Mouse (Mus musculus) liver, embryonic 12.5 days (tissue): ENCODE data around the gene Colgalt1. TPM values are rescaled to one million over a fixed set of nuclear protein-coding genes. Genes with fewer than 3 reads are reported as not detected.
A peak's percentile ranks its signal among the peaks of the same experiment; 100 is the strongest.

ENCODE experiments used
- ATAC-seq: fragments of 200-750 bp; cut with Nextera tagmentation; 2 replicates; pipeline ENCODE4 v1.8.0; 2017; ENCODE audit warnings: moderate number of reproducible peaks, mild to moderate bottlenecking, moderate library complexity
- H3K27ac ChIP-seq: fragments of 300-500 bp; sonication (generic); 2 replicates; pipeline ENCODE4 v1.5.1; 2016; ENCODE audit warnings: mild to moderate bottlenecking
- H3K27me3 ChIP-seq: fragments of 300-500 bp; sonication (generic); replicated peaks from 2 replicates; pipeline ENCODE4 v1.6.1; 2016; ENCODE audit warnings: mild to moderate bottlenecking, moderate library complexity
- H3K36me3 ChIP-seq: fragments of 300-500 bp; sonication (generic); 2 replicates; pipeline ENCODE4 v1.6.1; 2016; ENCODE audit warnings: mild to moderate bottlenecking, moderate library complexity
- H3K4me1 ChIP-seq: fragments of 300-500 bp; sonication (generic); 2 replicates; pipeline ENCODE4 v1.6.1; 2016
- H3K4me2 ChIP-seq: fragments of 300-500 bp; sonication (generic); 2 replicates; pipeline ENCODE4 v1.6.1; 2016; ENCODE audit warnings: mild to moderate bottlenecking, moderate library complexity
- H3K4me3 ChIP-seq: fragments of 300-500 bp; sonication (generic); 2 replicates; pipeline ENCODE4 v1.5.1; 2016; ENCODE audit warnings: mild to moderate bottlenecking, moderate library complexity
- H3K9ac ChIP-seq: fragments of 300-500 bp; sonication (generic); 2 replicates; pipeline ENCODE4 v1.6.1; 2016; ENCODE audit warnings: mild to moderate bottlenecking, moderate library complexity
- H3K9me3 ChIP-seq: fragments of 300-500 bp; sonication (generic); replicated peaks from 2 replicates; pipeline ENCODE4 v1.6.1; 2016; ENCODE audit warnings: mild to moderate bottlenecking, moderate library complexity
- WGBS: fragments of 180-500 bp; shearing (Covaris S2); methylation state at CpG from one replicate; pipeline ENCODE4 v1.1.7; 2016; ENCODE audit not compliant: insufficient replicate concordance; 5-methylcytosine and 5-hydroxymethylcytosine counted together
- polyA plus RNA-seq: library from polyadenylated mRNA; unstranded; fragments of >200 nt; fragmentation: Nextera tagmentation; extraction: Ambion mirVana; gene quantifications from 2 replicates; pipeline ENCODE4 v1.2.1, GENCODE M21; 2016

Colgalt1 gene
- polyA plus RNA-seq, 1 experiment from 2014 or later = 30.1 TPM

DNA sequence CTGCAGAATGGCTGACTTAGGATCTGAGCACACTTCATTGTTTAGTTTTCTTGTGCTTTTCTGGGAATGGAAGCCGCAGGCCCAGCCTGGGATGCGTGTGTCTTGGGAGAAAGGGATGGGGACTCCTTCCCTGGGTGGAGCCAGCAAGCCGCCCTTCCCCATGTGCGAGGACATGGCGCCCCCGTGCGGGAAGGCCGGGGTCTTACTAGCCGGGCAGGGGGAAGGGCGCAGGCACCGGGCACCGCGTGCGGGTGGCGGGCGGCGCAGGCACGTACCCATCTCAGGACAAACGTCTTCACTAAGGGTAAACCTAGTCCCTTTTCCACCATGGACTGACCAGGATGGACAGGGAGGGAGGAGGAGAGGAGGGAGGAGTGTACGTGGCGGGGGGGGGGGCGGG lies 22.4 kb downstream of the Colgalt1 start:
- Histone ChIP-seq H3K4me2 (peak overlapping the region; percentile 50), H3K9ac (0 out of 2 replicates have a peak overlapping the region, but pooled peaks have one; percentile 12), H3K4me3 (peak overlapping the region; percentile 16; the same call in 1 of the 2 replicates), H3K9me3 (no peaks in the 10 kb centered on the region), H3K27me3 (peaks cover 84% of the 10 kb centered on the region), H3K36me3 (no peaks in the 10 kb centered on the region), H3K27ac (no peak overlapping the region), H3K4me1 (peaks cover 38% of the 10 kb centered on the region)
- WGBS = 3% methylated on average over 19 of the region's 22 CpGs
- no peak for ATAC-seq

DNA sequence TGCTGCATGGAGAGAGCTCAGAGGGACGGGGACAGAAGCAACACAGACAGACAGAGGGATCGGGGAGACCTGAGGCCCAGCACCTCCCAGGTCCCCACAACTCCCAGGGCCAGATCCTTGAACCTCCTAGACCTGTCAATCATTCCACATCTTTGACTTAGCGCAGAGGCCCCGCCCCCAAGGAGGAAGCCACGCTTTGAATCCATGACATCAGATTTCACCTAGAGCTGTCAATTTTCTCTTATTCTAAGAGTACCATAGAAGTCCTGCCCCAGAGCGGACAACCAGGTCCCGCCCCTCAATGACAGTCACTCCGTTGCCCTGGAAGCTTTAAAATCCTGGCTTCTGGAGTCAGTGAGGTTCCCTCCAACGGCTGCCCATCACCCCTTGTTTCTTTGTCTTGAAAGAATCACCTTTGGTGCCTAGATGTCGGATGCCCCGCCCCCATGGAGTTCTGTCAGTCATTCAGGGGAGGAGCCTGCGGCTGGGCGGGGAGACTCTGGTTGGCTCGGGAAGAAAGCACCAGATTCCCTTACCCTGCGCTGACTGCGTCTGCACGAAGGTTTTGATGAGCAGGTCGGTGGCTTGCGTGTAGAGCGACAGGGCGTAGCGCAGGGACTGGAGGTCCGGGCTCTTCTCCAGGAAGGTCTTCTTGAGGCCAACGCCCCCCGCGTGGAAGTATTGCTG lies 23.3 kb downstream of the Colgalt1 start:
- Histone ChIP-seq H3K9me3 (no peaks in the 10 kb centered on the region), H3K36me3 (no peaks in the 10 kb centered on the region), H3K4me3 (no peak overlapping the region), H3K4me1 (peaks cover 32% of the 10 kb centered on the region), H3K9ac (no peak overlapping the region), H3K27ac (no peak overlapping the region), H3K4me2 (peak overlapping the region; percentile 50), H3K27me3 (peaks cover 92% of the 10 kb centered on the region)
- peak; percentile 52 for ATAC-seq
- 4% methylated on average over 26 of the region's 26 CpGs for WGBS

DNA sequence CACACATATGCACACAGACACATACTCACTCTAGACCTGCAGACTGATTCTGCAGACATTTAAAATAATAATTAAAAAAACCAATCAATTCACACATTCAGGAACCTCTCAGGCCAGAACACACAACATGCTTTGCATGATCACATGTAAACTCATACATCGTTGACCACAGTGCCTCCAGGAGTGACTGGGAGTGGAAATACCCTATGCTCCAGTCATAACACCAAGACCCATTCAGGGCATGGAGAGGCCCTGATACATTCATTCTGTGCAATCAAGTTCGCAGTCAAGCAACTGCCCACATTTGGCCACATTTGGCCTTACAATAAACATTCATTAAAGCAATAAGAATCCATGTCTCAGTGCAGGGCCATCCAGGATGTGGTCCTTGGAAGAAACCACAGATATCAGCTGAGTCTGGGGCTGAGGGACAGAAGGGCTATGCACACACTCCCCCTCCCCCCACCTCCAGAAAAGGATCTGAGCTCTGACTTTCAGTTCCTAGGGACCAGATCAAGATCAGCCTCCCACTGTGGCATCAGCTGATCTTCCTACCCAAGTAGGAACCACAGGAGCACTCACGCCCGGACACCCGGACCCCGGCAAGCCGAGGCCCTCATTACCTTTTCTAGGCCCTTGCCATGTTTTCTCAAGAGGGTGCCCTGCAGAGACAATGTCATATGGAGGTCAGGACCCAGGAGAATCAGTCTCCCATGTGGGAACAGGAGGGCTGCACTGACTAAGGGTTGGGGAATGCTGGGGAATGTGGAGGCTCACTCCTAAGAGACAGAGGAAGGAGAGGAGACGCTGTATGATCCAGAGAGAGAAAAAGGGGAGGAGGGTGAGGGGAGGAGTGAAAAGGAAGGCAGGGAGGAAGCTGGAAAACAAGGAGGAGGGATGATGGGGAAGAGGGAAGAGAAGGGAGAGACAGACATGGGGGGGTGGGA lies 26.6 kb downstream of the Colgalt1 start:
- peaks cover 23% of the 10 kb centered on the region for H3K4me1 ChIP-seq
- no peak overlapping the region for H3K9ac ChIP-seq
- H3K27ac ChIP-seq = no peak overlapping the region
- ATAC-seq = no peak
- WGBS = 54% methylated on average over 8 of the region's 8 CpGs
- no peak overlapping the region for H3K4me3 ChIP-seq
- H3K27me3 ChIP-seq = peaks cover 75% of the 10 kb centered on the region
- no peaks in the 10 kb centered on the region for H3K9me3 ChIP-seq
- no peaks in the 10 kb centered on the region for H3K36me3 ChIP-seq
- no peak overlapping the region for H3K4me2 ChIP-seq

DNA sequence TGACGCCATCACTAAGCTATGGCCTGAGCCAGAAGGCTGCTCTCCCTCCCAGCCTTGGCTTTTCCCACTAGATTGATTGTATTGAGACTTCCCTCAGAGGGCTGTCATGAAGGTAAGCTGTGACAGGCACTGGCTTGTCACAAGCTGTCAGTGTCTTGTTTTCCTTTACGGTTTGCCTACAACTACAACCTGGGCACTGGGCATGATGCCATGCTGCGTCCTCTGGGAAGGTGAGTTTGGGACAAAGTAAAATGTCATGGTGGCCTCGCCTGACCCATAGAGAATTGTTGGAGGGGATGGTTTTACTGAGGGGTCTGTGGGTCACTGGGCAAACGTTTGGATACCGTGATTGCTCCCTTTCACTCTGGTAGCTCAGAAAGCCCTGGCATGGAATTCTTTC lies 27.5 kb downstream of the Colgalt1 start:
- Histone ChIP-seq H3K4me2 (no peak overlapping the region), H3K36me3 (no peaks in the 10 kb centered on the region), H3K4me3 (no peak overlapping the region), H3K4me1 (peaks cover 21% of the 10 kb centered on the region), H3K9me3 (no peaks in the 10 kb centered on the region), H3K9ac (no peak overlapping the region), H3K27me3 (peaks cover 68% of the 10 kb centered on the region), H3K27ac (no peak overlapping the region)
- no peak for ATAC-seq
- WGBS = 60% methylated on average over 6 of the region's 6 CpGs

DNA sequence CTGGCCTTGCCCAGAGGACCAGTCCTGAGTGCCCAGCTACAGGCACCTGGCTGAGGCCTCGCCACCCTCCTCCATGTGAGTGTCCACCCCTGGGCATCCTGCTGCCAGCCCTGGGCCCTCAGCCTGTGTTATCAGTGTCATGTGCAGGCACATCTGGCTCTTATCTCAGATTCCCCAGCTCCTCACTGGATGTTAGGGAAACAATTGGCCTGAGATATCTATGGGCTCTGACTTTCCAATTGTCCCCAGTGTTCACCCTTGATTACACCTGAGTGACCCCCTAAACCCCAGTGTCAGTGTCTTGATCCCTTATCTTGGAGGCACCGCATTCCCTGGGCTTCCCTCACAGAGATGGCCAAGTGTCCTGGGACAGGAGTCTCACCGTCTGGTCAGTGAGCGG lies 28.5 kb downstream of the Colgalt1 start:
- 41% methylated on average over 4 of the region's 4 CpGs for WGBS
- H3K27ac ChIP-seq = no peak overlapping the region
- no peak overlapping the region for H3K4me3 ChIP-seq
- peaks cover 58% of the 10 kb centered on the region for H3K27me3 ChIP-seq
- H3K9ac ChIP-seq = no peak overlapping the region
- H3K4me1 ChIP-seq = peaks cover 11% of the 10 kb centered on the region
- no peak overlapping the region for H3K4me2 ChIP-seq
- H3K9me3 ChIP-seq = no peaks in the 10 kb centered on the region
- ATAC-seq = peak; percentile 15; the same call in 1 of the 2 replicates
- no peaks in the 10 kb centered on the region for H3K36me3 ChIP-seq

DNA sequence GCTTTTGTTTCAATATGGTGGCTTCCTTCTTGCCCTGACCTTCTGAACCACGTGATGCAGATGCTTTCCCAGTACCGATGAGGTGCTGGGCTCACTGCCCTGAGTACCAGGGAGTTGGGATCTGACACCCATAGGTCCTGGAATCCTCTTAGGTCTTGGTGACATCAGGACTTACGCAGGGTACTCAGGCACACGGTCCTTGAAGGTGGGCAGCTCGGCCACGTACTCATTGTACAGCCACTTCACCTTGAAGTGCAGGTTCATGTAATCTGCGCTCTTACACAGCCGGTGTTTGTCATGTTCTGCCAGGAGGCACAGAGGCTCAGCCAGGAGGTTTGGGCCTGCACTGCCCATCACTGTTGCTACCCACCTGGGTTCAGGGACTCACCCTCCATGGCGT lies 34.7 kb downstream of the Colgalt1 start:
- Histone ChIP-seq H3K4me2 (no peak overlapping the region), H3K27me3 (peaks cover 33% of the 10 kb centered on the region), H3K27ac (no peak overlapping the region), H3K9me3 (no peaks in the 10 kb centered on the region), H3K4me3 (no peak overlapping the region), H3K9ac (no peak overlapping the region), H3K4me1 (no peaks in the 10 kb centered on the region), H3K36me3 (no peaks in the 10 kb centered on the region)
- 69% methylated on average over 9 of the region's 9 CpGs for WGBS
- no peak for ATAC-seq

DNA sequence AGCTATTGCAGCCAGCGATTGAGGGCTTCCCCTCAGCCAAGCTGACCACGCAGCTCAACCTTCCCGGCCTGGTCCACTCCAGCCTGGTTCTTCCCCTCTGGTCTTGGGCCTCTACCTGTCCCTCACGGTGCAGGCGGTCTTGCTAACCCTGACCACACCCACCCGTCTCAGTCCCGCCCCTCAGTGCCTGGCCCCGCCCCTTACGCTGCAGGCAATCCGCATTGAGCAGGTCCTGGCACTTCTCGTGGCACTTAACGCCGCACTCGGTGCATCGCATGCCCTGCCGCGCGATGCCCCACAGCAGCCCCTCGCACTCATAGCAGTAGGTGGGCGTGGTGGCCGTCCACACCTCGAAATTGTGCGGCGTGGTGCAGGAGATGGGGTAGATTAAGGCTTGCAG lies 43.8 kb downstream of the Colgalt1 start:
- Histone ChIP-seq H3K4me3 (no peak overlapping the region), H3K9ac (no peak overlapping the region), H3K9me3 (no peaks in the 10 kb centered on the region), H3K27ac (no peak overlapping the region), H3K4me2 (peak overlapping the region; percentile 49), H3K36me3 (no peaks in the 10 kb centered on the region), H3K4me1 (peaks cover 23% of the 10 kb centered on the region), H3K27me3 (peaks cover 99% of the 10 kb centered on the region)
- ATAC-seq = peak; percentile 63
- 4% methylated on average over 24 of the region's 24 CpGs for WGBS

DNA sequence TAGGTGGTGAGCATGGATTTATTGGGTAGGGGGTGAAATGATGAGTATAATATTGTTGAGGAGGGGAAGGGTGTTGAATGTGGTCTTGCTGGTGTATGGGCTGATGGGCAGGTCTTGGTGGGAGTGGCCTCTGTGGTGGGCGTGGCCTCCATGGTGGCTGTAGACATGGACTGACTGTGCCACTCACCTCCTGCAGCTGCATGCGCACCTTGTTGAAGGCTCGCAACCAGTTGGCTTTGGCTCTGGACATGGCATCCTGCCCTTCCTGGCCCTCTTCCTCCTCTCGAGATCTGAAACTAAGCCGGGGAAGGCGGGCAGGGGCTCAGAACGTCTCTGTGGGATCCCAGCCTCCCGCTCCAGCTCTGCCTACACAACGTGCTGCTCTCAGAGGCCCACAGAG lies 47.0 kb downstream of the Colgalt1 start:
- H3K27me3 ChIP-seq = peaks cover 96% of the 10 kb centered on the region
- H3K4me1 ChIP-seq = peaks cover 28% of the 10 kb centered on the region
- no peak overlapping the region for H3K27ac ChIP-seq
- H3K4me2 ChIP-seq = no peak overlapping the region
- 24% methylated on average over 9 of the region's 9 CpGs for WGBS
- no peak for ATAC-seq
- H3K9ac ChIP-seq = no peak overlapping the region
- no peaks in the 10 kb centered on the region for H3K9me3 ChIP-seq
- no peaks in the 10 kb centered on the region for H3K36me3 ChIP-seq
- H3K4me3 ChIP-seq = no peak overlapping the region

DNA sequence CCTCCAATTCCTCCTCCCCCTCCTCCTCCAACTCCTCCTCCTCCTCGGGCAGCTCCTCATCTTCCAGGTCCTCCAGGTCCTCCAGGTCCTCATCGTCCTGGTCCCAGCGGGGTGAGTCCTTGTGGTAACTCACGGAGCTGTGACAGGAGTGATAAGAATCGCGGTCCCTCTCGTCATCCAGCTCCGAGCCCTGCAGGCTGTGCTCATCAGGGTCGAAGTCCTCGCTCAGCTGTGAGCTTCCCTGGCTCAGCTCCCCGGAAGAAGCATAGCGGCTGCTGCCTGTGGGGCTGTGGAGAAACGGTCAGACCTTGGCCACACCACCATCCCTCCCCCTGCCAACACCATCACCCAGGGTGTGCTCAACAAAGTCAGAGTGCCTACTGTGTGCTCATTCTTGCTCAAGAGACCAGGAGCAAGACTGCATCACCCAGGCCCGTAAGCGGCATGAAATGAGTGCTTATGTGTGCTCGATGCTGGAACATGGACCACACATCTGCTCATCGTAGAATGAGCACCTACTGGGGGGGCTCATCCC lies 47.8 kb downstream of the Colgalt1 start:
- WGBS = 20% methylated on average over 17 of the region's 17 CpGs
- H3K4me2 ChIP-seq = 0 out of 2 replicates have a peak overlapping the region, but pooled peaks have one; percentile 6

DNA sequence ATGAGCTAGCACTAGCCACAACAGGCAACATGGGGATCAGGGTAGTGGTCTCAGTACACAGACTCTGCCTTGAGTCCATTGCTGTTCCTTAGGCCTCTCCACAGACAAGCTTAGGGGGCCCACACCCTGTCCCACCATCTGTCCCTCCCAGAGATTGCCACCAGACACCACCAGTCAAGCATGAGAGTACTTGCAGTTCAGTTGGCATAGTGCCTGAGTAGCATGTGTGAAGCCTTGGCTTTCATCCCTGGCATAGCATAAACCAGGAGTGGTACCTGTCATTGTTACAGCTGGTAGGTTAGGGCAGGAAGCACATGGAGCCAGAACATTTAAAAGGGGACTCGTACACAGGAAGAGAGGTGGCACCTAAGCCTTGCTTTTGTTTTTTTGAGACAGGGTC lies 49.0 kb downstream of the Colgalt1 start:
- Histone ChIP-seq H3K4me2 (no peak overlapping the region), H3K27me3 (peaks cover 87% of the 10 kb centered on the region), H3K9ac (no peak overlapping the region), H3K9me3 (no peaks in the 10 kb centered on the region), H3K27ac (no peak overlapping the region), H3K36me3 (no peaks in the 10 kb centered on the region), H3K4me1 (peaks cover 24% of the 10 kb centered on the region), H3K4me3 (no peak overlapping the region)
- WGBS = 56% methylated on average over 1 of the region's 1 CpGs
- no peak for ATAC-seq

More for the DNA sequence above, 47.8 kb downstream of the Colgalt1 start:
- Histone ChIP-seq H3K36me3 (no peaks in the 10 kb centered on the region), H3K4me3 (no peak overlapping the region), H3K9ac (no peak overlapping the region), H3K27me3 (peaks cover 95% of the 10 kb centered on the region), H3K9me3 (no peaks in the 10 kb centered on the region), H3K27ac (no peak overlapping the region), H3K4me1 (peaks cover 28% of the 10 kb centered on the region)
- ATAC-seq = no peak

DNA sequence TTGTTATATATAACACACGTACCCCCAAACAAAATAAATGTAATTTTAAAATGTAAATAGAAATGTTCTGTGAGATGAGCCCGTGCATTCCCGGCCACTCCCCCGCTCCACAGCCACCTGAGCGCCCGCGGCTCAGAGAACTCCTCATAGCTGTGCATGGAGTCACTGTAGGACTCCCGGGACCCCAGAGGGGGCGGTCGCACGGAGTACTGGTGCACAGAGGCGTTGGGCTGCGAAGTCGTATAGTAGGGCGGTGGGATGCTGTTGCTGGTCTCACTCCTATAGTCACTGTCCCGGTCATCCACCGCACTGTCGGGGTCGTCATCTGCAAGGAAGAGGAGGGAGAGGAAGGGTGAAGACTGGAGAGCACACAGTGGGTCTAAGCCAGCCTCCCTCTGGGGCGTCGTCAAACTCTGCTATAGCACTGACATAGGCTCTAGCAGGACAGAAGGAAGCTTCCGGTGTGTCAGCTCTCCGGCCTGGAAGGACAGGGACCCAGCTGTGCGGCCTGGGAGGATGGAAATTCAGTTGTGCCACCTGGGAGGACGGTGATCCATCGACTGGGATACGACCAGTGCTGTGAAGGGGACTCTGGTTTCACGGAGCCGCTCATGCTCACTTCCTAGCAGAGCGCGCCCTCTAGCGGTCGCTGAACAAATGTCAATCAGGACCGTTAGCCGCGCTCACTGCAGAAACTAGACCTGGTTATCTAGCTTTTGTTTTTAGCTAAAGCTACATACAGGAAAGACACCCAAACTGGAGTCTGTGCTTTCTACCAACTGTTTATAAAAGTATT lies 49.7 kb downstream of the Colgalt1 start:
- Histone ChIP-seq H3K27me3 (peaks cover 79% of the 10 kb centered on the region), H3K4me2 (peak overlapping the region; percentile 28; the same call in 1 of the 2 replicates)

More for the DNA sequence above, 49.7 kb downstream of the Colgalt1 start:
- 10% methylated on average over 36 of the region's 36 CpGs for WGBS
- Histone ChIP-seq H3K9me3 (no peaks in the 10 kb centered on the region), H3K9ac (no peak overlapping the region), H3K27ac (no peak overlapping the region), H3K4me3 (no peak overlapping the region), H3K4me1 (peaks cover 26% of the 10 kb centered on the region), H3K36me3 (no peaks in the 10 kb centered on the region)
- ATAC-seq = peak; percentile 33; the same call in 1 of the 2 replicates
